Mouse (Mus musculus) hindbrain, embryonic 12.5 days (tissue): ENCODE results near the gene Tshz2. TPM values are rescaled to one million over a fixed set of nuclear protein-coding genes. Genes with fewer than 3 reads are reported as not detected.

Experiments
- ATAC-seq: fragments of 200-750 bp; cut with Nextera tagmentation; 2 replicates; pipeline ENCODE4 v1.8.0; 2017; ENCODE audit warnings: moderate TSS enrichment; ENCODE audit not compliant: low FRiP score
- H3K27ac ChIP-seq: fragments of 300-500 bp; sonication (generic); 2 replicates; pipeline ENCODE4 v1.5.1; 2016; ENCODE audit warnings: mild to moderate bottlenecking
- H3K27me3 ChIP-seq: fragments of 300-500 bp; sonication (generic); 2 replicates; pipeline ENCODE4 v1.6.1; 2016; ENCODE audit warnings: mild to moderate bottlenecking
- H3K36me3 ChIP-seq: fragments of 300-500 bp; sonication (generic); 2 replicates; pipeline ENCODE4 v1.6.1; 2016; ENCODE audit warnings: mild to moderate bottlenecking
- H3K4me1 ChIP-seq: fragments of 300-500 bp; sonication (generic); 2 replicates; pipeline ENCODE4 v1.6.1; 2016
- H3K4me2 ChIP-seq: fragments of 300-500 bp; sonication (generic); replicated peaks from 2 replicates; pipeline ENCODE4 v1.6.1; 2016; ENCODE audit warnings: mild to moderate bottlenecking
- H3K4me3 ChIP-seq: fragments of 300-500 bp; sonication (generic); 2 replicates; pipeline ENCODE4 v1.5.1; 2016; ENCODE audit warnings: mild to moderate bottlenecking
- H3K9ac ChIP-seq: fragments of 300-500 bp; sonication (generic); 2 replicates; pipeline ENCODE4 v1.6.1; 2016; ENCODE audit warnings: mild to moderate bottlenecking, moderate library complexity
- H3K9me3 ChIP-seq: fragments of 300-500 bp; sonication (generic); replicated peaks from 2 replicates; pipeline ENCODE4 v1.6.1; 2016; ENCODE audit warnings: mild to moderate bottlenecking
- WGBS: fragments of 180-500 bp; shearing (Covaris S2); methylation state at CpG from one replicate; pipeline ENCODE4 v1.1.7; 2016; 5-methylcytosine and 5-hydroxymethylcytosine counted together
- polyA plus RNA-seq: library from polyadenylated mRNA; unstranded; fragments of >200 nt; fragmentation: Nextera tagmentation; extraction: Ambion mirVana; gene quantifications from 2 replicates; pipeline ENCODE4 v1.2.1, GENCODE M21; 2016

Gene Tshz2
- polyA plus RNA-seq, 1 experiment from 2014 or later = 19.3 TPM

GRCm38 (mm10) chr2:169634619-169635382, 2.0 kb downstream of the Tshz2 start:
- no peak for ATAC-seq
- H3K4me1 ChIP-seq = peaks cover 32% of the 10 kb centered on the region
- peak overlapping the region; percentile 93 for H3K4me2 ChIP-seq
- H3K36me3 ChIP-seq = no peaks in the 10 kb centered on the region
- no peaks in the 10 kb centered on the region for H3K9me3 ChIP-seq
- H3K9ac ChIP-seq = peak overlapping the region; percentile 81; the same call in 1 of the 2 replicates
- H3K27me3 ChIP-seq = no peaks in the 10 kb centered on the region
- H3K4me3 ChIP-seq = peak overlapping the region; percentile 68
- 33% methylated on average over 17 of the region's 17 CpGs for WGBS
- peak overlapping the region; percentile 84 for H3K27ac ChIP-seq

- 42% methylated on average over 7 of the region's 7 CpGs for WGBS
- H3K27me3 ChIP-seq = no peaks in the 10 kb centered on the region
- H3K4me2 ChIP-seq = peak overlapping the region; percentile 93
- H3K9me3 ChIP-seq = no peaks in the 10 kb centered on the region
- H3K4me3 ChIP-seq = peak overlapping the region; percentile 68
- peaks cover 32% of the 10 kb centered on the region for H3K4me1 ChIP-seq
- no peaks in the 10 kb centered on the region for H3K36me3 ChIP-seq
- no peak for ATAC-seq
- H3K27ac ChIP-seq = peak overlapping the region; percentile 84
- peak overlapping the region; percentile 50 for H3K9ac ChIP-seq
These were observed 2.6 kb downstream of the Tshz2 start for GRCm38 (mm10) chr2:169635428-169635827.

- Histone ChIP-seq H3K9me3 (no peaks in the 10 kb centered on the region), H3K27ac (no peak overlapping the region), H3K27me3 (no peaks in the 10 kb centered on the region), H3K4me1 (peaks cover 32% of the 10 kb centered on the region), H3K4me2 (peak overlapping the region; percentile 93), H3K36me3 (no peaks in the 10 kb centered on the region), H3K9ac (0 out of 2 replicates have a peak overlapping the region, but pooled peaks have one; percentile 8), H3K4me3 (0 out of 2 replicates have a peak overlapping the region, but pooled peaks have one; percentile 7)
- no peak for ATAC-seq
- WGBS = 80% methylated on average over 4 of the region's 4 CpGs
These were observed 3.6 kb downstream of the Tshz2 start for GRCm38 (mm10) chr2:169636414-169636813.

GRCm38 (mm10) chr2:169641547-169641946, 8.7 kb downstream of the Tshz2 start:
- no peak overlapping the region for H3K4me2 ChIP-seq
- no peak for ATAC-seq
- 68% methylated on average over 14 of the region's 14 CpGs for WGBS

GRCm38 (mm10) chr2:169642420-169642819, 9.6 kb downstream of the Tshz2 start:
- H3K4me3 ChIP-seq = no peak overlapping the region
- no peaks in the 10 kb centered on the region for H3K36me3 ChIP-seq
- ATAC-seq = no peak
- H3K9me3 ChIP-seq = no peaks in the 10 kb centered on the region
- H3K4me2 ChIP-seq = no peak overlapping the region
- WGBS = 87% methylated on average over 8 of the region's 8 CpGs
- 0 out of 2 replicates have a peak, but pooled peaks cover 5% of the 10 kb centered on the region for H3K4me1 ChIP-seq
- H3K27me3 ChIP-seq = no peaks in the 10 kb centered on the region
- H3K27ac ChIP-seq = no peak overlapping the region
- H3K9ac ChIP-seq = no peak overlapping the region

More at GRCm38 (mm10) chr2:169641547-169641946, 8.7 kb downstream of the Tshz2 start:
- no peaks in the 10 kb centered on the region for H3K36me3 ChIP-seq
- no peaks in the 10 kb centered on the region for H3K27me3 ChIP-seq
- H3K4me1 ChIP-seq = 0 out of 2 replicates have a peak, but pooled peaks cover 5% of the 10 kb centered on the region
- no peaks in the 10 kb centered on the region for H3K9me3 ChIP-seq
- H3K4me3 ChIP-seq = no peak overlapping the region
- no peak overlapping the region for H3K27ac ChIP-seq
- H3K9ac ChIP-seq = no peak overlapping the region

- H3K9ac ChIP-seq = no peak overlapping the region
- no peak overlapping the region for H3K4me2 ChIP-seq
- WGBS = 88% methylated on average over 7 of the region's 7 CpGs
- no peaks in the 10 kb centered on the region for H3K4me1 ChIP-seq
- H3K9me3 ChIP-seq = no peaks in the 10 kb centered on the region
- H3K27ac ChIP-seq = no peak overlapping the region
- no peak overlapping the region for H3K4me3 ChIP-seq
- no peaks in the 10 kb centered on the region for H3K27me3 ChIP-seq
- no peak for ATAC-seq
- no peaks in the 10 kb centered on the region for H3K36me3 ChIP-seq
These were observed 14.3 kb downstream of the Tshz2 start for GRCm38 (mm10) chr2:169647091-169647490.

- 72% methylated on average over 7 of the region's 7 CpGs for WGBS
- no peaks in the 10 kb centered on the region for H3K4me1 ChIP-seq
- no peaks in the 10 kb centered on the region for H3K9me3 ChIP-seq
- no peak overlapping the region for H3K9ac ChIP-seq
- H3K36me3 ChIP-seq = no peaks in the 10 kb centered on the region
- no peak for ATAC-seq
- no peak overlapping the region for H3K4me3 ChIP-seq
- H3K27me3 ChIP-seq = no peaks in the 10 kb centered on the region
- H3K4me2 ChIP-seq = no peak overlapping the region
- H3K27ac ChIP-seq = no peak overlapping the region
These were observed 16.6 kb downstream of the Tshz2 start for GRCm38 (mm10) chr2:169649262-169649885.

GRCm38 (mm10) chr2:169653282-169653681, 20.5 kb downstream of the Tshz2 start:
- Histone ChIP-seq H3K4me2 (no peak overlapping the region), H3K27me3 (no peaks in the 10 kb centered on the region), H3K4me3 (no peak overlapping the region), H3K4me1 (0 out of 2 replicates have a peak, but pooled peaks cover 2% of the 10 kb centered on the region), H3K36me3 (no peaks in the 10 kb centered on the region), H3K27ac (no peak overlapping the region), H3K9ac (no peak overlapping the region), H3K9me3 (no peaks in the 10 kb centered on the region)
- 92% methylated on average over 1 of the region's 1 CpGs for WGBS
- ATAC-seq = no peak

- no peak overlapping the region for H3K4me2 ChIP-seq
- H3K27ac ChIP-seq = peak overlapping the region; percentile 48
- H3K9ac ChIP-seq = no peak overlapping the region
- peaks cover 30% of the 10 kb centered on the region for H3K4me1 ChIP-seq
- 50% methylated on average over 8 of the region's 8 CpGs for WGBS
- H3K27me3 ChIP-seq = no peaks in the 10 kb centered on the region
- H3K36me3 ChIP-seq = no peaks in the 10 kb centered on the region
- no peak for ATAC-seq
- H3K9me3 ChIP-seq = no peaks in the 10 kb centered on the region
- H3K4me3 ChIP-seq = no peak overlapping the region
These were observed 31.0 kb downstream of the Tshz2 start for GRCm38 (mm10) chr2:169663792-169664191.

GRCm38 (mm10) chr2:169671264-169671663, 38.5 kb downstream of the Tshz2 start:
- 88% methylated on average over 7 of the region's 7 CpGs for WGBS
- Histone ChIP-seq H3K9me3 (no peaks in the 10 kb centered on the region), H3K4me2 (no peak overlapping the region), H3K27me3 (no peaks in the 10 kb centered on the region), H3K9ac (no peak overlapping the region), H3K4me1 (peaks cover 19% of the 10 kb centered on the region), H3K4me3 (no peak overlapping the region), H3K36me3 (no peaks in the 10 kb centered on the region), H3K27ac (no peak overlapping the region)
- no peak for ATAC-seq

GRCm38 (mm10) chr2:169673786-169674185, 41.0 kb downstream of the Tshz2 start:
- 87% methylated on average over 6 of the region's 6 CpGs for WGBS
- Histone ChIP-seq H3K9ac (no peak overlapping the region), H3K4me3 (no peak overlapping the region), H3K9me3 (no peaks in the 10 kb centered on the region), H3K4me2 (no peak overlapping the region), H3K27ac (no peak overlapping the region), H3K4me1 (peaks cover 6% of the 10 kb centered on the region), H3K27me3 (no peaks in the 10 kb centered on the region), H3K36me3 (no peaks in the 10 kb centered on the region)
- ATAC-seq = no peak

- no peak overlapping the region for H3K27ac ChIP-seq
- no peak for ATAC-seq
- no peaks in the 10 kb centered on the region for H3K9me3 ChIP-seq
- no peak overlapping the region for H3K9ac ChIP-seq
- 87% methylated on average over 5 of the region's 5 CpGs for WGBS
- no peak overlapping the region for H3K4me2 ChIP-seq
- no peaks in the 10 kb centered on the region for H3K36me3 ChIP-seq
- no peak overlapping the region for H3K4me3 ChIP-seq
- no peaks in the 10 kb centered on the region for H3K27me3 ChIP-seq
- peaks cover 6% of the 10 kb centered on the region for H3K4me1 ChIP-seq
These were observed 41.4 kb downstream of the Tshz2 start for GRCm38 (mm10) chr2:169674209-169674608.
